Mouse (Mus musculus) intestine, embryonic 16.5 days (tissue): ENCODE data around the gene Ugdh. TPM values are rescaled to one million over a fixed set of nuclear protein-coding genes. Genes with fewer than 3 reads are reported as not detected.

Experiments used
- ATAC-seq: fragments of 200-750 bp; cut with Nextera tagmentation; 2 replicates; pipeline ENCODE4 v1.8.0; 2017; ENCODE audit warnings: moderate TSS enrichment, moderate library complexity
- H3K27ac ChIP-seq: fragments of 300-500 bp; sonication (generic); 2 replicates; pipeline ENCODE4 v1.5.1; 2014; ENCODE audit warnings: mild to moderate bottlenecking, low read length
- H3K27me3 ChIP-seq: fragments of 300-500 bp; sonication (generic); replicated peaks from 2 replicates; pipeline ENCODE4 v1.6.1; 2014; ENCODE audit warnings: low read length, control low read depth, mixed read lengths; ENCODE audit not compliant: control insufficient read depth, insufficient read depth
- H3K36me3 ChIP-seq: fragments of 300-500 bp; sonication (generic); 2 replicates; pipeline ENCODE4 v1.6.1; 2014; ENCODE audit warnings: low read length, control low read depth; ENCODE audit not compliant: control insufficient read depth, insufficient read depth
- H3K4me1 ChIP-seq: fragments of 300-500 bp; sonication (generic); 2 replicates; pipeline ENCODE4 v1.6.1; 2014; ENCODE audit warnings: low read length, control low read depth, mixed read lengths; ENCODE audit not compliant: control insufficient read depth, insufficient read depth
- H3K4me2 ChIP-seq: fragments of 300-500 bp; sonication (generic); 2 replicates; pipeline ENCODE4 v1.6.1; 2014; ENCODE audit warnings: low read depth, low read length, control low read depth
- H3K4me3 ChIP-seq: fragments of 300-500 bp; sonication (generic); 2 replicates; pipeline ENCODE4 v1.5.1; 2014; ENCODE audit warnings: mild to moderate bottlenecking, low read length
- H3K9ac ChIP-seq: fragments of 300-500 bp; sonication (generic); 2 replicates; pipeline ENCODE4 v1.6.1; 2014; ENCODE audit warnings: low read depth, low read length
- H3K9me3 ChIP-seq: fragments of 300-500 bp; sonication (generic); 2 replicates; pipeline ENCODE4 v1.6.1; 2016; ENCODE audit warnings: low read length, control low read depth; ENCODE audit not compliant: control insufficient read depth
- WGBS: fragments of 180-500 bp; shearing (Covaris S2); extraction: QIAGEN DNeasy Blood & Tissue Kit; methylation state at CpG from one replicate; pipeline ENCODE4 v1.1.7; 2014; 5-methylcytosine and 5-hydroxymethylcytosine counted together
- polyA plus RNA-seq: library from polyadenylated mRNA; unstranded; fragments of >200 nt; fragmentation: Nextera tagmentation; extraction: Ambion mirVana; gene quantifications from 2 replicates; pipeline ENCODE4 v1.2.1, GENCODE M21; 2015

The Ugdh gene
- polyA plus RNA-seq, 1 experiment from 2014 or later = 266 TPM

DNA sequence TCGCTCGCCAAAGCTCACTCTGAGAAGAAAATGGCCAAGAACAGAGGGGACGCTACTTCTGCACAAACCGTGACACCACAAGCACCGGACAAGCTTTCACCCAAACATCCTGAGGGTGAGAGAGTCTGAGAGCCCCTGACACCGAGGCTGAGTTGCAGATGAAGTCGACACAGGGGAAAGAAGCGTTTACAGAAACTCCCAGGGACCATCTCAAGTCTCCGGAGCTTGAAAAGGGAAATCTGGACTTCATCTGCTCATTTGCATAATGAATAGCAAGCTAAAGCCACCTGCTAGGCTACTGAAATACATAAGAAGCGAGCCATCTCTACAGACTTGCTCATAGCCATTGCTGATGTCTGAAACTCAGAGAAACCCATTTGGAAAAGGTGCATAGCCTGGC lies 16.6 kb downstream of the Ugdh start:
- Histone ChIP-seq H3K36me3 (0 out of 2 replicates have a peak, but pooled peaks cover 7% of the 10 kb centered on the region), H3K4me3 (no peak overlapping the region), H3K27me3 (no peaks in the 10 kb centered on the region), H3K9ac (no peak overlapping the region), H3K4me2 (no peak overlapping the region), H3K9me3 (no peaks in the 10 kb centered on the region), H3K27ac (no peak overlapping the region), H3K4me1 (peaks cover 13% of the 10 kb centered on the region)
- ATAC-seq = no peak
- WGBS = 82% methylated on average over 10 of the region's 10 CpGs

DNA sequence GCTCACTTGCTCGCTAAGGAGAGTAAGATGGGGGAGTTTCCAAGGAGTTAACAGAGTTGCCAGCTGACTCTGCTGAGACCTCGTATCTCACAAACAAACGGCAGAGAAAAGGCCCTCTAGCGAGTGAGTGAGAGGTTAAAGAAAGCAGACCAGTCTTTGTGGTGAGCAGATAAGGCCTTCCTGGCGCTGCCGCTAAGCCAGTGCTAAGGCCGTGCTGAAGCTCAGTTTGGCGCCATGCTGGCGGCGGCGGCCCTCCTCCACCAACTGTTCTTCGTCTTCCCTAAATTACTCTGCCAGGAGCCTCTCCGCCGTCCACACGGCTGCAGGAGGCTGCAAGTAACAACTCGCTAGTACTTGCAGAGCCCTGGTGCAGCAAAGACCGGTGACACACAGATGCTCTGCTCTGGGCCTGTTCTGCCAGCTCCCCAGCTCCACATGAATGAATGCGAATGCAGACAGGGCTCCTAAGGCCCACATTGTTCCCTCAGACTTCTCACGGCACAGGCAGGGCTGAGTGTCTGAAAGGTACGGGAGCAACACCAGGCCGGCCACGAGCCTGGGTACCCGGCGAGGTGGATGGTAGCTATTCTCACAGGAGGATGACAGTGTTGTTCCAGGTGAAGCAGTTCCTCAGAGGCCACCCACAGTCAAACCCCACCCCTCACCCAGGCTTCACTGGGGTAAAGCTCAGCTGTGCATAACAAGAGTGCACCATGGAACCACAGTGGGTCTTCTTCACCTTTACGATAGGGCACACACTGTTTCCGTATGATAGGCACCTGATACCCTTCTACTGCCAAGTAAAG lies 19.9 kb downstream of the Ugdh start:
- H3K27ac ChIP-seq = peak overlapping the region; percentile 80
- 28% methylated on average over 26 of the region's 26 CpGs for WGBS

DNA sequence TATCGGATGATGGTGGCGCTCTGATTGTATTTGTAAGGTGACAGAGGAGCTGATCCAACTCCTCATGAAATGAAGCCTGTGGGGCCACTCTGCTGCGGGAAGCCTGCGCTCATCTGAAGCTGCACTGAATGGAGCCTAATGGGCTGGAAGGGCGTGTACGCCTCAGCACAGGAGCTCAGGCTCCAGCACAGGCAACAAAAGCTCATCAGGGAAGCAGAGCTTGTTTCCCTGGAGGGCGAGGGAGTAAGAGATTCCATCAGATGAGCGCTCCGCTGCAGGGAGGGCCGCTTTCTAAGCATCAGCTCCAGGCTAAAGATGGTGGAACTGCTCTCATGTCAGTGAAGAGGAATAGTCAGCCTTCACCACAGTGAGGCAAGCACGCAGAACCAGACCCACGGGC lies 27.8 kb downstream of the Ugdh start:
- no peak overlapping the region for H3K4me3 ChIP-seq
- no peaks in the 10 kb centered on the region for H3K9me3 ChIP-seq
- H3K27ac ChIP-seq = no peak overlapping the region
- H3K9ac ChIP-seq = no peak overlapping the region
- H3K4me1 ChIP-seq = no peaks in the 10 kb centered on the region
- H3K4me2 ChIP-seq = no peak overlapping the region
- H3K27me3 ChIP-seq = no peaks in the 10 kb centered on the region
- peaks cover 3% of the 10 kb centered on the region; the same call in 1 of the 2 replicates for H3K36me3 ChIP-seq
- no peak for ATAC-seq
- WGBS = 72% methylated on average over 12 of the region's 12 CpGs

More for the DNA sequence above, 19.9 kb downstream of the Ugdh start:
- no peak overlapping the region; the same call in 1 of the 2 replicates for H3K4me2 ChIP-seq
- H3K36me3 ChIP-seq = peaks cover 11% of the 10 kb centered on the region; the same call in 1 of the 2 replicates
- peak overlapping the region; percentile 62 for H3K9ac ChIP-seq
- peak; percentile 83 for ATAC-seq
- no peaks in the 10 kb centered on the region for H3K27me3 ChIP-seq
- H3K4me3 ChIP-seq = no peak overlapping the region
- H3K9me3 ChIP-seq = no peaks in the 10 kb centered on the region
- peaks cover 8% of the 10 kb centered on the region for H3K4me1 ChIP-seq

DNA sequence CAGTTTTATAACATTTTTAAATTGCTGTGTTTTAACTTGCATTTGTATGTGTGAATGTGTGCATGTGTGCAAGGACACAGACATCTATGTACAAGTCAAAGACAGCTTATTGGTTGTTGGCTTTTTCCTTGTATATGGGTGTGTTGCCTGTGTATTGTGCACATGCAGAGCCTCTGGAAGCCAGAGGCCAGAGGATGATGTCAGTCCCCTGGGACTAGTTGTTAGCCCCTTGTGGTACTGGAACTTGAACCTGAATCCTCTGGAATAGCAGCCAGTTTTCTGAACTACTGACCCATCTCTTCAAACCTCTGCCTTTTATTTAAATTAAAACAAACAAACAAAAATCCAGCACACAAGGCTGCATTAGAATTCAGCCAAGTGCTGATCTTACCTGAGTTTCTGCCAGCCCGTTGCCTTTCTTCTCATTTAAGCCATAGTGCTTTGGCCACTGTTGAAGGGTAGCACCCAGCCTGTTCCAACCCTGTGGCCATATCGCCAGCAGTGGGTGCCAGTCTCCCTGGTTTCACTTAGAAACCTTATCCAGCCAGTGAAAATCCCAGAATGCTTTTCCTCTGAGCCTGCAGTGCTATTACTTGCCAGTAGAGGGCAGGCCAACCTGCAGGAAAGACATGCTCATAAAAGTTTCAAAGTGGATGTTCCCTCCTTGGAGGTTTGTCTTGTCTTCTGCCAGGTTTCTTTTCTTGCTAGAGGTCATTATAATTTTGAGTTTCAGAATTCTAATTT lies 34.3 kb downstream of the Ugdh start:
- no peak overlapping the region for H3K9ac ChIP-seq
- no peaks in the 10 kb centered on the region for H3K9me3 ChIP-seq
- no peak overlapping the region for H3K4me3 ChIP-seq
- no peak overlapping the region for H3K4me2 ChIP-seq
- H3K4me1 ChIP-seq = no peaks in the 10 kb centered on the region
- 25% methylated on average over 2 of the region's 2 CpGs for WGBS
- ATAC-seq = peak; percentile 74; the same call in 1 of the 2 replicates
- H3K27ac ChIP-seq = no peak overlapping the region
- peaks cover 3% of the 10 kb centered on the region; the same call in 1 of the 2 replicates for H3K36me3 ChIP-seq
- H3K27me3 ChIP-seq = no peaks in the 10 kb centered on the region

DNA sequence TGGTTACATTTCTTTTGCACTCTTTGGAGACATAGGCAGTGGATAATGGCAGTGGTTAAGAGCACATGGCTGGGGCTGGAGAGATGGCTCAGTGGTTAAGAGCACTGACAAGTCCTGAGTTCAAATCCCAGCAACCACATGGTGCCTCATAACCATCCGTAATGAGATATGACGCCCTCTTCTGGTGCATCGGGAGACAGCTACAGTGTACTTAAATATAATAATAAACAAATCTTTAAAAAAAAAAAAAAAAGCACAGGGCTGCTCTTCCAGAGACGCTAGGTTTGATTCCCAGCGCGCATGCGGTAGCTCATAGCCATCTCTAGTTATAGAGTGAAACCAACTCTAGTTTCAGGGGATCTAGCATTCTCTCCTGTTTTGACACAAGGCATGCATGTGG lies 41.3 kb downstream of the Ugdh start:
- no peak for ATAC-seq
- Histone ChIP-seq H3K27me3 (no peaks in the 10 kb centered on the region), H3K27ac (no peak overlapping the region), H3K36me3 (0 out of 2 replicates have a peak, but pooled peaks cover 3% of the 10 kb centered on the region), H3K9ac (no peak overlapping the region), H3K4me2 (no peak overlapping the region), H3K9me3 (no peaks in the 10 kb centered on the region), H3K4me1 (peaks cover 7% of the 10 kb centered on the region; the same call in 1 of the 2 replicates), H3K4me3 (no peak overlapping the region)
- 90% methylated on average over 7 of the region's 7 CpGs for WGBS

DNA sequence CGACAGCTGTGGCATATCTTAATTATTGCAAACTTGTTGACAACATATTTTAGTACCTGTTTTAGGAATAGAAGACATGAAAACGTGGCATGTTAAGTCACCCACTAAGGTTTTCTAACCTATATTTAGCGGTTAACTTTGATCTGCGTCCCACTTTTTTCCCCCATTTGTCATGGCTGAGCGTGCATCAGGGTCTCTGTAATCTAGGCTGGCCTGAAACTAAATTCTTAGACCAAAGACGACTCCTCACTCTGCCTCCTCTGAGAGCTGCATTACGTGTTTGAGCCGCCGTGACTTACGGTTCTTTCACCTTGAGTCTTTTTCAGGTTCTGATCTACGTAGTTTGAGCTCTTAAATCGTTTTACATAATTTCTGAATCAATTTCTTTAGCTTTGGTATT lies 44.0 kb downstream of the Ugdh start:
- peak overlapping the region; percentile 99 for H3K9ac ChIP-seq
- H3K27ac ChIP-seq = peak overlapping the region; percentile 57
- H3K27me3 ChIP-seq = no peaks in the 10 kb centered on the region
- H3K4me2 ChIP-seq = peak overlapping the region; percentile 77
- H3K36me3 ChIP-seq = peaks cover 6% of the 10 kb centered on the region; the same call in 1 of the 2 replicates
- H3K4me3 ChIP-seq = peak overlapping the region; percentile 98
- ATAC-seq = peak; percentile 21; the same call in 1 of the 2 replicates
- 3% methylated on average over 12 of the region's 12 CpGs for WGBS
- H3K4me1 ChIP-seq = peaks cover 12% of the 10 kb centered on the region; the same call in 1 of the 2 replicates
- H3K9me3 ChIP-seq = no peaks in the 10 kb centered on the region

DNA sequence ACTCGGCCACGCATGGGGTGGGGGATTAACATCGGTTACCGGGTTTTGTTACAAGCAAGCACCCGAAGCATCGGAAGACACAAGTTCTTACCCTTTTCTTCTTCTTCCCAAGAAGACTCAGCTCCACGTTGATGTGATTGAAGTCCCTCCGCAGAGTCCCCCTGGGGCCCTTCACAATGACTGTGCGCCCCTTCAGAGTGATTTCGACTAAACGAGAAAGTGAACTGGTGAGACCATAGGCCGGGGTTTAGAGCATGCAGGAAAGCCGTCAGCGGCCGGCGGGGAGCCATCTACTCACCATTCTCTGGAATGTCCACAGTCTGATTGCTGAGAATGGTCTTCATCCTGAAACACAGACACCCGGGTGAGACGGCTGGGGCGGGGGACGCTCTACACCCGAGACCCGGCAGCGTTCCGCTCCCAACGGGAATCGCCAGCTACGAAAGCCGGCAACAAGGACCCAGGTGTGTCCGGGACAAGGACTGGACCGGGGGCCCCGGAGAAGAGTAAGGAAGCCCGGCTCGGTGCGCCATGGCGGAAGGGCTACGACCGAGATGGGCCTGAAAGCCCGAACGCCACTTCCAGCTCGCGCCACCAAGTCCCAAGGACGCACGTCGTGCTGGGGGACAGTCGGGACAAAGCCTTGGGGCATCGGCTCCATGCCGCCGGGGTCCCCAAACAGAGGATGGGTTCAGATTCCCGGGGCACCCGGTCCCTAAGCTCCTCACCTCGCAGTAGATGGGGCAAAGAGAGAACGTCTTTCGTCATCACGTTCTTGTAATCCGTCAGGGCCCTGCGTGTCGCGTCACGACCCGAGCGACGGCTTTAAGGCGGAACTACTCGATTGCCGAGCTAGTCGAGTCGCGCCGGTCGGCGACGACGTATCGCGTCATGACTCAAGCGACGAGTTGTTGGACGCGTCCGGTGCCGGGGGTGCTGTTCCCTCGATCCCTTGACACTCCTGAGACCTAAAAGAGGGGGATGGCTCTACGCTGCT lies 44.8 kb downstream of the Ugdh start, which contains the start of the genes Rpl9 and Lias:
Gene Rpl9 (minus strand): TSS at position 797 of the 997 bp plus-strand sequence.
Gene Lias (plus strand): TSS at position 850 of the 997 bp plus-strand sequence.
- Histone ChIP-seq H3K9me3 (no peaks in the 10 kb centered on the region), H3K9ac (peak within 1 kb of the TSS; percentile 99), H3K36me3 (peaks cover 6% of the 10 kb centered on the region; the same call in 1 of the 2 replicates), H3K4me3 (peak within 1 kb of the TSS; percentile 98), H3K4me2 (peak within 1 kb of the TSS; percentile 77), H3K4me1 (peaks cover 12% of the 10 kb centered on the region; the same call in 1 of the 2 replicates), H3K27ac (peak within 1 kb of the TSS; percentile 88), H3K27me3 (no peaks in the 10 kb centered on the region)
- peak; percentile 96 for ATAC-seq
- WGBS = under 1% methylated on average over 83 of the region's 83 CpGs

DNA sequence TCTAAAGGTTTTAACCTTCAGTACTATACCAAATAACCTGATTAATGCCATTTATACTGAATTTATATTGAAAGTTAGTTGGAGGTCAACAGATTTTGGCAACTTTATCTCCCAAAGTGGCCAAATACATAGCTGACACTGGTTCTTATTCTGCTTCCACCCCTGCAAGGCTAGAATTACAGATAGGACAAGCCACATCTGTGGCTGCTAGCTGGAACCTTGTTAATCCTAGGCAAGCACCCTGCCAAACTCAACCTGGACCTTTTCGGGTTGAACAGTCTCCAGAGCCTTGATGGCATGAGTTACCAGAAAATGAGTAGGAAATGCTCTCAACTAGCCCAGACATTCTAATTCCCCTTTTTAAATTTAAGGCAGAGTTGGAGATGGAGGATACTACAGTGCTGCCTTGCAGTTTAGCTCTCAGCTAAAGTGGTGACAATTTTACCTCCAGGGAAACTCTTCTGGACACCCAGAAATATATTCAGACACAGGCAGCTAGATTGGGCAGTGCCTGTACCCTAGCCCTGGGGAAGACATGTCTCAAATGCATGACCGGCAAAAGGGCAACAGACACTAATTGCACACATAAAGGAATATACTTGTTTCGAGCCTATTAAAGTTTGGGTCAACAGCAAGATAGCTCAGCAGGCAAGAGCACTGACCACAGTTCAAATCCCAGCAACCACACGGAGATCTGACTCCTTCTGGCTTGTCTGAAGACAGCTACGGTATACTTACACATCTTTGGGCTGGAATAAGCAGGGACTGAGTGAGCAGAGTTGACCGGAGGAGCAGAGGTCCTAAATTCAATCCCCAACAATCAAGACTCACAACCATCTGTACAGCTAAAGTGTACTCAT lies 48.5 kb downstream of the Ugdh start:
- Histone ChIP-seq H3K36me3 (peaks cover 3% of the 10 kb centered on the region; the same call in 1 of the 2 replicates), H3K4me1 (peaks cover 10% of the 10 kb centered on the region; the same call in 1 of the 2 replicates), H3K27me3 (no peaks in the 10 kb centered on the region), H3K9ac (no peak overlapping the region), H3K27ac (no peak overlapping the region), H3K4me2 (no peak overlapping the region), H3K4me3 (no peak overlapping the region), H3K9me3 (no peaks in the 10 kb centered on the region)
- 77% methylated on average over 6 of the region's 6 CpGs for WGBS
- no peak for ATAC-seq
